Mouse (Mus musculus): ENCODE measurements around the gene Cfap97.

DNA sequence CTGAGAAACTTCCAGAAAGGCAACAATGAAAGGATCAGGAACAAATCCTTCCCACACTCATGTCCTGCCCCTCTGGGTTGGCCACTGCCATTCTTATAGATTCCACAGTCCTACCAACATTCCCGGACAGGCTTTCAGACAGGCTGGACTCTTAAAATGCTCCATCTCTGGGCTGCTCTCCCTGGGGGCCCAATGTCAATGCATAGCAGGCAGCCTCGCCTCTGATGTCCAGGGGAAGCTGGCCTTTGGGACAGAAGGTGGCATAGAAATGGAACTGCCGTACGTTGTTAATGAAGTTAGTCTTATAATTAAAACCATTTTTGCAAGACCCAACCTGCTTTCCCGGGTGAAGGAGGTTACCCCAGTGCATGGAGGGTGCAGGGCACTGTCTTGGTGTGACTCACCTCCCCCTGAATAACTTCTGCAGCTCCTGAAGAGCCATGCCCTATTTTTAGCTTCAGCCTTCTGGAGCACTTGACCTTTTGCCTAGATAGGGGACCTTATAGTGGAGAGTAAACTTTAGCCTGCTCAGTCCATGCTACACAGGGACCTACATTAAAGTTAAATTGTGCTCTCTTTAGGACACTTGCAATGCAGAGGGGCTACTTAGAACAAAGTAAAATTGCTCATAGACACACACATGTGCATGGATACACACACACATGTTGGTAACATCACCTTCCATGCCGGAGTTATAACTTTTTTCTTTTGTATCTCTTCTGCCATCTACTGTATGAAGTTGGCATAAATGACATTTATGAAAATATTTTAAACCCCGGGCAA is 85.1 kb downstream of the Cfap97 start:
- no peak for TF ChIP-seq CTCF (IDR thresholded peaks at IDR 0.05; ENCODE audit: borderline replicate concordance, control insufficient read depth, extremely low read depth, insufficient read depth, low read length, poor library complexity)
- no peak for TF ChIP-seq POLR2A (IDR thresholded peaks at IDR 0.05; ENCODE audit: control insufficient read depth, extremely low read depth, insufficient read depth, low read length, poor library complexity)

Measured in thymus, adult 2 months (tissue).